Mouse (Mus musculus) stomach, postnatal 0 days (tissue): ENCODE data around the gene Sec14l3.

ENCODE experiments used
- CTCF ChIP-seq: IDR thresholded peaks from 2 replicates; pipeline ENCODE4 v1.5.1; 2016; ENCODE audit warnings: antibody characterized with exemption, low read depth, mild to moderate bottlenecking, moderate library complexity
- EP300 ChIP-seq: optimal IDR thresholded peaks from 2 replicates; pipeline ENCODE3; 2016; ENCODE audit warnings: antibody characterized with exemption

GRCm38 (mm10) chr11:4029343-4029742 lies 35.3 kb upstream of the Sec14l3 start:
- peak; percentile 15; the same call in 1 of the 2 replicates for TF ChIP-seq CTCF
- no peak for TF ChIP-seq EP300
